Mouse (Mus musculus): ENCODE measurements around the gene Hhipl1. TPM values are rescaled to one million over a fixed set of nuclear protein-coding genes. Genes with fewer than 3 reads are reported as not detected.

Hhipl1 gene
- 0.63 and 0.84 TPM in 2 replicates for polyA plus RNA-seq (2014; fragmentation: Nextera tagmentation; extraction: Ambion mirVana)

DNA sequence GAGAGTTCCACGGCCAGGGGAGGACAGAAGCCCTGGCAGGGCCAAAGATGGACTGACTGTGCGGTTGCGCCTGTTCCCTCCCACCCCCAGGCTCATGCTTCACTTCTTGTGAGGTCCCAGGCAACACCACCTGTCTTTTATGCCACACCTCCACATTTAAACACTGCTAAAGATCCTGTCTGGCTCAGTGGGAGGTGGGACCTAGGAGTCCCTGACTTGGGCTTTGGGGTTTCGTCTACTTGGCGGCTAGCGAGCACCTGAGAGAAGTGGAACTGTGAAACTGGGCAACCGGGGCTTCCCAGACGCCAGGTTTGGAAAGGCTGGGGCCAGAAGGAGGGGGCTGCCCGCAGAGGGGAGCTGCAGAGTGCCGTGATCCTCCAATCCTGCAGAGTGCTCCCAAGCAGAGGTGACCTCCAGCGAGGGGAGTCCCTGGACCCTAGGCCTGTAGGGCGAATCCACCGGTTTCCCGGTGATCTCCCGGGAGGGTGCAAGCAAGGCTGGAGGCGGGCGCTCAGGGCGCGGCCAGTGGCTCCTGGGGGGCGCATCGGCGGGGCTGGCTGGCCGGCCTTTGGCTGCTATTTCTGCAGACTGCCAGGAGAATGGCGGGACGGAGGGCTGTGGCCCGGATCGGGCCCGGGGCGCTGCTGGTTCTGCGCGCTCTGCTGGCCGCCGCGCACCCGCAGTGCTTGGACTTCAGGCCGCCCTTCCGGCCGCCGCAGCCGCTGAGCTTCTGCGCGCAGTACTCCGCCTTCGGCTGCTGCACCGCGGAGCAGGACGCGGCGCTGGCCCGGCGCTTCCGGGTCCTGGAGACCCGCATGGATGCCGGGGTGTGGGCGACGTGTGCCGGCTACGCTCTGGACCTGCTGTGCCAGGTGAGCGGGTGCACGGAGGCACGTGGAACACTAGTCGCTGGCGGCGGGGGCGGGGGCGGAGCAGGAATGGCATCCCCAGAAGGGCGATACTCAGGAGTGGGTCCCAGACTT lies at the start of gene Hhipl1:
TSS of gene Hhipl1 (plus strand) at position 459 of the 983 bp plus-strand sequence.
- Histone ChIP-seq H3K27me3 (ENCODE audit: control insufficient read depth, insufficient read depth, low read length) (peaks cover 15% of the 10 kb centered on the region), H3K4me3 (ENCODE audit: control insufficient read depth in 1 of 2, insufficient read depth in 1 of 2, low read depth in 1 of 2, low read length in 2 of 2) (peak within 1 kb of the TSS; percentile 58 to 64), H3K9me3 (ENCODE audit: control insufficient read depth, low read length) (no peaks in the 10 kb centered on the region), H3K27ac (replicated peaks in 1 of 2; ENCODE audit: control insufficient read depth in 1 of 2, insufficient read depth in 1 of 2, low read depth in 2 of 2, low read length in 2 of 2) (no peak within 1 kb of the TSS), H3K36me3 (ENCODE audit: control insufficient read depth, insufficient read depth, low read length) (no peaks in the 10 kb centered on the region), H3K9ac (ENCODE audit: low read length) (peak within 1 kb of the TSS; percentile 84), H3K4me1 (ENCODE audit: control insufficient read depth in 2 of 2, insufficient read depth in 2 of 2, low read length in 2 of 2) (peaks cover 6 to 13% of the 10 kb centered on the region in 2 experiments; a peak in 3 of 4 replicates), H3K4me2 (ENCODE audit: low read length) (peak within 1 kb of the TSS; percentile 94)
- 0 out of 2 replicates have a peak, but pooled peaks have one; percentile 14 for ATAC-seq (ENCODE audit: insufficient number of reproducible peaks, insufficient read depth, low FRiP score, low read depth)
- 4% methylated on average over 65 of the region's 67 CpGs for WGBS

DNA sequence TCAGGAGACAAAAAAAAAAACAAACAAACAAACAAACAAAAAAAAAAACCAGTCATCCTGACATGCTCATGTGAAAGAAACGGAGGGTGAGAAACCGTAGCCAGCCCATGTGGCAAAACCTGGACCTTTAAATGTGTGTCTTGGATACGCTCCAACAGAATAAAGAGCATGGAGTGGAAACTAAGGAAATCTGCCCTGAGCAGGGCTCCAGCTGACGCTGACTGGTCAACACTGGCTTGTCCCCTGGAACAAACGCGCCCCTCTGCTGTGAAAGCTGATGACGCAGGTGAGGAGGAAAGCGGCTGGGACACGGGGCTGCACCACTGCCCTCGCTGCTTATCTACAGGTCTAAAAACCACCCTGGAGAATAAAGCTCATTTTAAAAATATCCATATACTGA lies 49.3 kb upstream of the Hhipl1 start:
- no peak for ATAC-seq (ENCODE audit: insufficient number of reproducible peaks, insufficient read depth, low FRiP score, low read depth)
- H3K9ac ChIP-seq (ENCODE audit: low read length) = 0 out of 2 replicates have a peak overlapping the region, but pooled peaks have one; percentile 1
- WGBS = 21% methylated on average over 10 of the region's 10 CpGs
- no peaks in the 10 kb centered on the region for H3K27me3 ChIP-seq (ENCODE audit: control insufficient read depth, insufficient read depth, low read length)
- H3K9me3 ChIP-seq (ENCODE audit: control insufficient read depth, low read length) = no peaks in the 10 kb centered on the region
- no peak overlapping the region for H3K4me2 ChIP-seq (ENCODE audit: low read length)
- H3K36me3 ChIP-seq (ENCODE audit: control insufficient read depth, insufficient read depth, low read length) = no peaks in the 10 kb centered on the region
- peaks cover 59 to 60% of the 10 kb centered on the region in 2 experiments for H3K4me1 ChIP-seq (ENCODE audit: control insufficient read depth in 2 of 2, insufficient read depth in 2 of 2, low read length in 2 of 2)
- peak overlapping the region; percentile 9 to 39; a peak in 2 of 4 replicates for H3K27ac ChIP-seq (replicated peaks in 1 of 2; ENCODE audit: control insufficient read depth in 1 of 2, insufficient read depth in 1 of 2, low read depth in 2 of 2, low read length in 2 of 2)
- no peak overlapping the region for H3K4me3 ChIP-seq (ENCODE audit: control insufficient read depth in 1 of 2, insufficient read depth in 1 of 2, low read depth in 1 of 2, low read length in 2 of 2)

DNA sequence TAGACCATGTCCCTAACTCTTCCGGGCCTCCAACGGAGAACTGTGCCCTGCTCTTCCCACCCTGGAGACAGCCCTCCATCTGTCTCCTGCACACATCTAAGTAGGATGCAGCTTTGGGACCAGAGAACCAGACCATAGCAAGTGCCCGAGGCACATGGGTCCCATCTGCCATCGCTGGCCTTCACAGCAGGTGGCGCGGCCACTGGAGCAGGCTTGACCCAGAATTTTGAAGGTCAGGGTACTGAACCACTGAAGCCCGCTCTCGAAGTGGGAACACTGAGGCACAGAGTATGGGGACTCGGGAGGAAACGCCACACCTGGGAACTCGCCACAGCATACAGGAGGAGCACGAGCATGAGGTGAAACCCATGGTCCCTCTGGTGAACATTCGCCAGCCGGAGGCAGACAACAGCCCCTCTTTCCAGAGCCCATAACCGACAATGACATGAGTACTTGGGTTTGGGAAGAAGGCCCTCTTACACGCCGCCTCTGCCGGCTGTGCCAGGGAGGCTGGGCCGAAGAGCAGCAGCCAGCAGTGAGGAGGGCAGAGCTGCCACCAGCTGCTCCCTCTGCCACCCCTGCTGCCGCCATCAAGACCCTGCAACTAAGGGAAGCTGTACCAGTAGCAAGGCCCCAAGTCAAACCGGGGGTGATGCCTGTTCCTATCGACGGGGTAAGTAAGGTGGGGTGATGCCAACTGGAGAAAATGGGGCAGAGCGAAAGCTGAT lies 46.6 kb upstream of the Hhipl1 start:
- H3K4me1 ChIP-seq (ENCODE audit: control insufficient read depth in 2 of 2, insufficient read depth in 2 of 2, low read length in 2 of 2) = peaks cover 44 to 54% of the 10 kb centered on the region in 2 experiments
- H3K4me3 ChIP-seq (ENCODE audit: control insufficient read depth in 1 of 2, insufficient read depth in 1 of 2, low read depth in 1 of 2, low read length in 2 of 2) = no peak overlapping the region
- no peaks in the 10 kb centered on the region for H3K27me3 ChIP-seq (ENCODE audit: control insufficient read depth, insufficient read depth, low read length)
- no peak overlapping the region for H3K27ac ChIP-seq (replicated peaks in 1 of 2; ENCODE audit: control insufficient read depth in 1 of 2, insufficient read depth in 1 of 2, low read depth in 2 of 2, low read length in 2 of 2)
- no peaks in the 10 kb centered on the region for H3K36me3 ChIP-seq (ENCODE audit: control insufficient read depth, insufficient read depth, low read length)
- 90% methylated on average over 24 of the region's 24 CpGs for WGBS
- H3K4me2 ChIP-seq (ENCODE audit: low read length) = no peak overlapping the region
- H3K9me3 ChIP-seq (ENCODE audit: control insufficient read depth, low read length) = no peaks in the 10 kb centered on the region
- H3K9ac ChIP-seq (ENCODE audit: low read length) = peak overlapping the region; percentile 41; the same call in 1 of the 2 replicates
- ATAC-seq (ENCODE audit: insufficient number of reproducible peaks, insufficient read depth, low FRiP score, low read depth) = no peak

DNA sequence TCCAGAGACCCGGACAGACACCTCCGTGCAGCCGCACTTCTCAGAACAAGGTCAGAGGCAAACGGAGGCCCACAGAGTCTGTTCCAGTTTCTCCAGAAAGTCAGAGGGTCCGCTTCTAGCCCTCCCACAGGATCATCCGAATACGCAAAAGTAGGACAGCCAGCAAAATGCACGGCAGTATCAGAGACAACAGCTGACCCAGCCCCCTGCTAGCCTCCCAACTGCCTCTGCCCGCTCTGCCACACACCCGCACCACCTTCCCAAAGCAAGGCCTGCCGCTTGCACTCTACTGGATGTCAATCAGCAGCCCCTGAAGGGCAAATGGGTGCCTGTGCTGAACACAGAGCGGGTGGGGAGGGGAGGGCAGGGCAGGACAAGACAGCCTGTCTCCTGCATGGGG lies 45.1 kb upstream of the Hhipl1 start:
- no peak overlapping the region for H3K4me2 ChIP-seq (ENCODE audit: low read length)
- H3K9ac ChIP-seq (ENCODE audit: low read length) = no peak overlapping the region
- 69% methylated on average over 12 of the region's 12 CpGs for WGBS
- no peak overlapping the region for H3K4me3 ChIP-seq (ENCODE audit: control insufficient read depth in 1 of 2, insufficient read depth in 1 of 2, low read depth in 1 of 2, low read length in 2 of 2)
- H3K36me3 ChIP-seq (ENCODE audit: control insufficient read depth, insufficient read depth, low read length) = no peaks in the 10 kb centered on the region
- no peaks in the 10 kb centered on the region for H3K9me3 ChIP-seq (ENCODE audit: control insufficient read depth, low read length)
- H3K27ac ChIP-seq (replicated peaks in 1 of 2; ENCODE audit: control insufficient read depth in 1 of 2, insufficient read depth in 1 of 2, low read depth in 2 of 2, low read length in 2 of 2) = no peak overlapping the region
- peaks cover 42 to 54% of the 10 kb centered on the region in 2 experiments for H3K4me1 ChIP-seq (ENCODE audit: control insufficient read depth in 2 of 2, insufficient read depth in 2 of 2, low read length in 2 of 2)
- no peaks in the 10 kb centered on the region for H3K27me3 ChIP-seq (ENCODE audit: control insufficient read depth, insufficient read depth, low read length)
- no peak for ATAC-seq (ENCODE audit: insufficient number of reproducible peaks, insufficient read depth, low FRiP score, low read depth)

DNA sequence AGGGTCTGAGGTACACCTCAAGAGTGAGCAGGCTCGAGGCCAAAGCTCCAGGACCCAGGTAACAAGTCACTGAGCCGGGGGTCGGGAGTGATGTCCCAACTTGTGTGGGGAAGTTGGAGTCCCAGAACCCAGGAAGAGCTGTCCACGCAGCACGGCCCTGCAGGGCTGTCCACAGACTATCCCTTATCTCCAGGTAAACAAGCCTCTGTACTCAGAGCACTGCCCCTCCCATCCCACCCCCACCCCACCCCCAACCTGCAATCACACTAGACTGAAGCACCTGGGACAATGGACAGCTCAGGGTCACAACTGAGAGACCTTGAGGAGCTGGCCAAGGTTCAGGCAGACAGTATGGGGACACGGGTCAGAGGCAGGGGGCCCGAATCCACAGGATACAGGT lies 41.2 kb upstream of the Hhipl1 start:
- Histone ChIP-seq H3K27ac (replicated peaks in 1 of 2; ENCODE audit: control insufficient read depth in 1 of 2, insufficient read depth in 1 of 2, low read depth in 2 of 2, low read length in 2 of 2) (no peak overlapping the region), H3K9me3 (ENCODE audit: control insufficient read depth, low read length) (no peaks in the 10 kb centered on the region), H3K4me1 (ENCODE audit: control insufficient read depth in 2 of 2, insufficient read depth in 2 of 2, low read length in 2 of 2) (peaks cover 52 to 60% of the 10 kb centered on the region in 2 experiments), H3K36me3 (ENCODE audit: control insufficient read depth, insufficient read depth, low read length) (no peaks in the 10 kb centered on the region), H3K4me3 (ENCODE audit: control insufficient read depth in 1 of 2, insufficient read depth in 1 of 2, low read depth in 1 of 2, low read length in 2 of 2) (no peak overlapping the region), H3K4me2 (ENCODE audit: low read length) (no peak overlapping the region), H3K9ac (ENCODE audit: low read length) (no peak overlapping the region), H3K27me3 (ENCODE audit: control insufficient read depth, insufficient read depth, low read length) (no peaks in the 10 kb centered on the region)
- WGBS = 61% methylated on average over 7 of the region's 7 CpGs
- ATAC-seq (ENCODE audit: insufficient number of reproducible peaks, insufficient read depth, low FRiP score, low read depth) = no peak

DNA sequence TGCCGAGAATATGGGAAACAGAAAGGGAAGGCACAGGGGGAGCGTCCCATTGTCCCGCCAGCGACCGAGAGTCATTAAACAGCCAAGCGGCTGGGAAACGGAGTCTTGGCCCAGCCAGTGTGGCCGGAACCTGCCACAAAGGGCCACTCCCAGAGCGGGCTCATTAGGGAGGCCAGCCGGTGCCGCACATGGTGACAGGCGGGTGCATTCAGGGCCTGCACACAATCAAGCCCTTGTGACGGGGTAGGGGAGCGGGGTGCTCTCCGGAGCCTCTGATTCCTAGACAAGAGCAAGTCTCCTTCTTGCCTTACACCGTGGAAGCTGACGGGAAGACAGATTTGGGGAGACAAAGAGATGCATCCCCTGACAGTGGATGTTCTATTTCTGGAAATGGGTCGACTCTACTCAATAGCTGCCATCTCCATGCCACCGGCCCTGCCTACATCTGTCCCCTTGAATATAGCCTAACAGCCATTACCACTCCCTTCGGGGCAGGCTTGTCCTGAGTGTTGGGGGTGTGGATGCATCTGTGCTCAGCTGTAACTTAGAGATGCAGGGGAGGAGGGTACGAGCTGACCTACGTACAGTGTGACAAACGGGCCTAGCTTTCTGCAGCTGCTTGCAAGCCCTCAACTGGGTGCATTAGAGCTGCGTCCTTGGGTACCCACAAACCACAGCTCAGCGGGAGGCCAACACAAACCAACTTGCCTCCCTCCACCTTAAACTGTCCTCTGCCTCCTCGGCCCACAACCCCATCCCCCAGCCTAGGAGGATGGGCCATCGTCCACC lies 40.0 kb upstream of the Hhipl1 start:
- ATAC-seq (ENCODE audit: insufficient number of reproducible peaks, insufficient read depth, low FRiP score, low read depth) = no peak
- no peaks in the 10 kb centered on the region for H3K36me3 ChIP-seq (ENCODE audit: control insufficient read depth, insufficient read depth, low read length)
- H3K4me2 ChIP-seq (ENCODE audit: low read length) = 0 out of 2 replicates have a peak overlapping the region, but pooled peaks have one; percentile 14
- H3K9me3 ChIP-seq (ENCODE audit: control insufficient read depth, low read length) = no peaks in the 10 kb centered on the region
- H3K27ac ChIP-seq (replicated peaks in 1 of 2; ENCODE audit: control insufficient read depth in 1 of 2, insufficient read depth in 1 of 2, low read depth in 2 of 2, low read length in 2 of 2) = no peak overlapping the region
- 44% methylated on average over 27 of the region's 27 CpGs for WGBS
- no peaks in the 10 kb centered on the region for H3K27me3 ChIP-seq (ENCODE audit: control insufficient read depth, insufficient read depth, low read length)
- peak overlapping the region; percentile 28; the same call in 1 of the 2 replicates for H3K9ac ChIP-seq (ENCODE audit: low read length)
- H3K4me1 ChIP-seq (ENCODE audit: control insufficient read depth in 2 of 2, insufficient read depth in 2 of 2, low read length in 2 of 2) = peaks cover 58 to 67% of the 10 kb centered on the region in 2 experiments
- H3K4me3 ChIP-seq (ENCODE audit: control insufficient read depth in 1 of 2, insufficient read depth in 1 of 2, low read depth in 1 of 2, low read length in 2 of 2) = no peak overlapping the region

DNA sequence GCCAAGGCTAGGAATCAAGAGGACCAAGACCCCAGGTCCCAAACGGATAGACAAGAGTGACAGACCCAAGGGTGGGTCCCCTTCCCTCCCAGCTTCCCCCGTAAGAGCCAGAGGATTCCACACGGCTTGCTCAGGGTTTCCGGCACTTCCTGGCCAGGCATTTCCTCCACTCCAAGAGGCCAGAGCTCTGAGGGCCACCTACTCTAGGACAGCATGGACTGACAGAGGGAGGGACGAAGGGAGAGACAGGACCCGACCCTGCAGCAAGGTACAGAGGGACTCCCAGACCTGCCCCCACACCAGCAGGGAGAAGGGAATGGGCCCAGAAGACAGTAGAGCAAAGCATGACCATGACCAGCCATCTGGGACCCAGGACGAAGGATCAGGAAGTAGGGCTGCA lies 38.4 kb upstream of the Hhipl1 start:
- H3K9me3 ChIP-seq (ENCODE audit: control insufficient read depth, low read length) = no peaks in the 10 kb centered on the region
- no peak for ATAC-seq (ENCODE audit: insufficient number of reproducible peaks, insufficient read depth, low FRiP score, low read depth)
- no peak overlapping the region for H3K4me3 ChIP-seq (ENCODE audit: control insufficient read depth in 1 of 2, insufficient read depth in 1 of 2, low read depth in 1 of 2, low read length in 2 of 2)
- H3K4me2 ChIP-seq (ENCODE audit: low read length) = no peak overlapping the region
- H3K27ac ChIP-seq (replicated peaks in 1 of 2; ENCODE audit: control insufficient read depth in 1 of 2, insufficient read depth in 1 of 2, low read depth in 2 of 2, low read length in 2 of 2) = no peak overlapping the region
- no peak overlapping the region; the same call in 1 of the 2 replicates for H3K9ac ChIP-seq (ENCODE audit: low read length)
- H3K36me3 ChIP-seq (ENCODE audit: control insufficient read depth, insufficient read depth, low read length) = no peaks in the 10 kb centered on the region
- WGBS = 48% methylated on average over 7 of the region's 7 CpGs
- no peaks in the 10 kb centered on the region for H3K27me3 ChIP-seq (ENCODE audit: control insufficient read depth, insufficient read depth, low read length)
- H3K4me1 ChIP-seq (ENCODE audit: control insufficient read depth in 2 of 2, insufficient read depth in 2 of 2, low read length in 2 of 2) = peaks cover 69 to 79% of the 10 kb centered on the region in 2 experiments
